8 mouse cellular contexts compared by ENCODE assay signal in the genomic region with DNA sequence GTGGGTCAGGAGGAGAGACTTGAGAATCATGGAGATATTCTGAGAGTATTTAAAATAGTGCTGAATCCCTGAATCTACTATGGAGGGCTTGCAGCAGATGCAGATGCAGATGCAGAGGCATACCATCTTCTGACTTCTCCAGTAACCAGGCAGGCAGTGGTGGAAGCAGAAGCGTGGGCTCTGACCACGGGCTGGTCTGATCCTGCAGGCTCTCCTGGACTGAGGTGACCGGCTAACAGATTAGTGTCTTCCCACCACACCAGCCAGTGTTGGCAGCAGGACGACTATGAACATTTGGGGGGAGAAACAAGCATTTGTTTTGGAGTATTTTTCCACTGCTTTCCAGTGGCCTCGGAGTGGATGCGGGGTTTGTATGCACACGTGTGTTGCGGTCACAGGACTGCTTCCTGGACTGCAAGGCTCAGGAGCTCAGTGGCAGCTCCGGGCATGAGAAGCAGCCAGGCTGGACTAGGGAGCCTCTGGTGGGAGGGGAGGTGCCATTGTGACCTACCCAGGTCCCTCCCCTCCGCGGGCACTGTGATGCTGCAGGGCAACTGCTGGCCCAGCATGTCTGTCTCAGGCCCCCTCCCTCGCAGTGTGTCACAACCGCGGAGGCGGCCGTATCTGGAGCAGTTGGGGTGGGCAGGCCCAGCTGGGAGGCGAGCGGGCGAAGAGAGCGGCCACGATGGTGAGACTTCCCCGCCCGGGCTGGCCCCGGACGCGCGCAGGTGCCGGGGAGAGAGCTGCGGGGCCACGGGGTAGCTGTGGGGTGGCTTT. TPM values are rescaled to one million over a fixed set of nuclear protein-coding genes. Genes with fewer than 3 reads are reported as not detected.
A peak's percentile ranks its signal among the peaks of the same experiment; 100 is the strongest.
DNase-seq lines count a peak whose midpoint lies in the region; ATAC-seq and TF ChIP-seq lines count a peak whose summit lies in the region.

A gene (plus strand): TSS at position 548 of the 777 bp plus-strand sequence.

- peak within 1 kb of the TSS; percentile 57 for H3K9ac ChIP-seq in neural tube, embryonic 14.5 days (replicated peaks; ENCODE audit: low read depth, low read length)

- no peaks in the 10 kb centered on the region for H3K9me3 ChIP-seq in neural tube, embryonic 14.5 days (ENCODE audit: control insufficient read depth, low read length)

- peak; percentile 81 for DNase-seq in MN1 (ENCODE audit: low spot score)
- DNase-seq in cerebellum, adult 9-11 months, result peak; percentile 72
- DNase-seq in frontal cortex, adult 2 months (ENCODE audit: extremely low spot score in 1 of 2, low spot score in 1 of 2), result peak; percentile 55 to 73
- DNase-seq in layer of hippocampus, adult 8-10 months (ENCODE audit: low spot score in 2 of 2), result peak; percentile 43 to 62
- DNase-seq in lung, adult 2 months, result peak; percentile 57
- peak; percentile 43 for DNase-seq in thymus, postnatal 0 days (ENCODE audit: low spot score)

- ATAC-seq in hematopoietic stem cell, adult 5-6 weeks (replicated peaks in 1 of 2; ENCODE audit: insufficient read depth in 1 of 2, low FRiP score in 2 of 2, low TSS enrichment in 1 of 2, low read depth in 1 of 2, poor library complexity in 2 of 2, severe bottlenecking in 2 of 2), result peak; percentile 46 to 68
- peak; percentile 82 for ATAC-seq in neural tube, embryonic 14.5 days (ENCODE audit: low read depth)

- H3K4me3 ChIP-seq in lung, adult 2 months (replicated peaks; ENCODE audit: extremely low read depth, low read depth, low read length), result peak within 1 kb of the TSS; percentile 37
- peak within 1 kb of the TSS; percentile 43 for H3K4me3 ChIP-seq in neural tube, embryonic 14.5 days (ENCODE audit: low read depth, low read length)

- no peak within 1 kb of the TSS for H3K27ac ChIP-seq in neural tube, embryonic 14.5 days (ENCODE audit: low read depth, low read length)

- H3K36me3 ChIP-seq in neural tube, embryonic 14.5 days (ENCODE audit: control insufficient read depth, insufficient read depth, low read length), result no peaks in the 10 kb centered on the region

- peaks cover 8% of the 10 kb centered on the region for H3K4me1 ChIP-seq in lung, adult 2 months (ENCODE audit: control insufficient read depth, insufficient read depth, low read length)
- H3K4me1 ChIP-seq in neural tube, embryonic 14.5 days (ENCODE audit: control insufficient read depth, insufficient read depth, low read length), result peaks cover 12% of the 10 kb centered on the region; the same call in 1 of the 2 replicates

- WGBS in lung, adult 2 months, result 5% methylated on average over 30 of the region's 30 CpGs
- 4% methylated on average over 30 of the region's 30 CpGs for WGBS in neural tube, embryonic 14.5 days

- TF ChIP-seq CTCF in lung, adult 2 months (IDR thresholded peaks at IDR 0.05; ENCODE audit: insufficient read depth, low read length), result no peak

- H3K27me3 ChIP-seq in neural tube, embryonic 14.5 days (ENCODE audit: control insufficient read depth, insufficient read depth, low read length), result 0 out of 2 replicates have a peak, but pooled peaks cover 2% of the 10 kb centered on the region

- TF ChIP-seq POLR2A in lung, adult 2 months (IDR thresholded peaks at IDR 0.05; ENCODE audit: borderline replicate concordance, extremely low read depth, low read depth, low read length), result no peak

- H3K4me2 ChIP-seq in neural tube, embryonic 14.5 days (ENCODE audit: low read depth, low read length), result peak within 1 kb of the TSS; percentile 94

RNA-seq across cellular contexts. Expression of the gene that starts here (rescaled TPM):
- 15.4 and 21.0 TPM in 2 replicates for polyA plus RNA-seq in frontal cortex, adult 2 months (2012; rRNA removed)
- total RNA-seq in hematopoietic stem cell, adult 5-6 weeks (2017), result 7.3 and 14.6 TPM in 2 replicates
- 1 to 10 TPM; 6.5 to 7.9 (median 7.0) TPM for total RNA-seq in layer of hippocampus, adult 8-10 months (2022)
- 3.2 and 12.0 TPM in 2 replicates for polyA plus RNA-seq in lung, adult 2 months (2012; rRNA removed)
- polyA plus RNA-seq in neural tube, embryonic 14.5 days (2014; fragmentation: Nextera tagmentation; extraction: Ambion mirVana), result 1.3 and 1.5 TPM in 2 replicates
- 5.0 and 6.1 TPM in 2 replicates for polyA plus RNA-seq in thymus, postnatal 0 days (2015; fragmentation: Nextera tagmentation; extraction: Ambion mirVana)
